Comparison of ENCODE assay signal across 28 mouse cellular contexts in the genomic region with DNA sequence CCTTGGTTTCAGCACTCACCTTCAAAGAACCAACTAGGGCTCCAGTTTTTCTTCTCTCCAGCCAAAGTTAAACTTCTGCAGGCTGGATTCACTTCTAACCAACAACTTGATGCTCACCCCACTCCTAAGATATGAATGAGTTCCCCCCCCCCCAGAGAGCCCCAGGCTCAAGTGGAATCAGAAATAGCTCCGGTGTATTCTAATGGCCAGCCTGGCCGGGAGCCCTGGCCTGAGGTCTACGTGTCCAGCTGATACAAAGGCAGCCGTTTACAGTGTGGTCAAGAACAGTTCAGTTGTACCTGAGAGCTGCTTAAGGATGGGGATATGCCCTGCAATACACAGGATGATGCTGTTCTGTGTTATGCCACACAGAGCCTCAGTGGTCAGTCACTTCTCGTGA. TPM values are rescaled to one million over a fixed set of nuclear protein-coding genes. Genes with fewer than 3 reads are reported as not detected.
A peak's percentile ranks its signal among the peaks of the same experiment; 100 is the strongest.
DNase-seq lines count a peak whose midpoint lies in the region; ATAC-seq lines count a peak whose summit lies in the region.
"Had no signal": no experiment of that assay in that cellular context is flagged by ENCODE, and none has a peak within 500 bp of the region (broad histone marks: within the 10 kb centered on the region; RNA-seq: fewer than 3 reads in every experiment).

No protein-coding gene starts in this region.

- no peak overlapping the region for H3K4me3 ChIP-seq in heart, embryonic 11.5 days (ENCODE audit: low read depth, low read length)
- no peak overlapping the region for H3K4me3 ChIP-seq in heart, embryonic 16.5 days (ENCODE audit: low read length)
- H3K4me3 ChIP-seq: embryonic facial prominence, embryonic 12.5 days; embryonic facial prominence, embryonic 15.5 days; hindbrain, embryonic 10.5 days; hindbrain, embryonic 13.5 days had no signal

- no peak for ATAC-seq in heart, embryonic 11.5 days (replicated peaks; ENCODE audit: insufficient number of reproducible peaks, low FRiP score, low TSS enrichment)
- peak; percentile 61 for ATAC-seq in heart, embryonic 16.5 days (replicated peaks; ENCODE audit: extremely low read depth, insufficient read depth, low FRiP score)
- ATAC-seq: CD4-positive, CD25-positive, alpha-beta regulatory T cell, adult 4 months; forebrain, embryonic 14.5 days; forebrain, postnatal 0 days; hindbrain, postnatal 0 days; inflammation-experienced regulatory T-cells, adult 6 months; intestine, embryonic 16.5 days had no signal

- peaks cover 8% of the 10 kb centered on the region for H3K4me1 ChIP-seq in heart, embryonic 11.5 days (ENCODE audit: control insufficient read depth, insufficient read depth, low read length)
- peaks cover 5% of the 10 kb centered on the region for H3K4me1 ChIP-seq in heart, embryonic 16.5 days (ENCODE audit: control insufficient read depth, insufficient read depth, low read length)
- H3K4me1 ChIP-seq: embryonic facial prominence, embryonic 12.5 days; hindbrain, embryonic 13.5 days had no signal

- intact Hi-C loops in heart, postnatal 25 days (cut with DNase I), result loop anchor here (5.0 to 10.0 kb wide), 2 partner anchors 46 to 66 kb away; no protein-coding TSS in a partner anchor
- intact Hi-C loops in heart, postnatal 14 days (cut with DNase I), result no loop called here

- no peak overlapping the region for H3K9ac ChIP-seq in heart, embryonic 11.5 days (ENCODE audit: low read depth, low read length)
- no peak overlapping the region for H3K9ac ChIP-seq in heart, embryonic 16.5 days (ENCODE audit: low read length)
- H3K9ac ChIP-seq: embryonic facial prominence, embryonic 12.5 days; embryonic facial prominence, embryonic 15.5 days; forebrain, postnatal 0 days; hindbrain, embryonic 13.5 days had no signal

- H3K27me3 ChIP-seq in heart, embryonic 11.5 days (ENCODE audit: control insufficient read depth, insufficient read depth, low read length), result no peaks in the 10 kb centered on the region
- H3K27me3 ChIP-seq in heart, embryonic 16.5 days (ENCODE audit: control insufficient read depth, insufficient read depth, low read length), result no peaks in the 10 kb centered on the region
- H3K27me3 ChIP-seq: embryonic facial prominence, embryonic 12.5 days; embryonic facial prominence, embryonic 15.5 days; hindbrain, embryonic 13.5 days had no signal

- no peaks in the 10 kb centered on the region for H3K36me3 ChIP-seq in heart, embryonic 11.5 days (ENCODE audit: control insufficient read depth, insufficient read depth, low read length)
- H3K36me3 ChIP-seq in heart, embryonic 16.5 days (ENCODE audit: control insufficient read depth, insufficient read depth), result no peaks in the 10 kb centered on the region
- H3K36me3 ChIP-seq: embryonic facial prominence, embryonic 12.5 days; embryonic facial prominence, embryonic 15.5 days; hindbrain, embryonic 10.5 days; hindbrain, embryonic 13.5 days had no signal

- DNase-seq in heart, adult 18-20 months, result peak; percentile 55 to 62
- no peak for DNase-seq in heart, postnatal 25 days (ENCODE audit: low spot score)
- DNase-seq in heart, postnatal 14 days, result peak; percentile 29
- DNase-seq in spleen, postnatal 14 days (ENCODE audit: low spot score in 2 of 2), result no peak
- DNase-seq: adrenal gland, adult 2 months; adrenal gland, postnatal 14 days; cerebellum, adult 11 months; cerebellum, adult 2 months; cerebellum, adult 9-11 months; cerebellum, postnatal 25 days; forebrain, postnatal 0 days; gastrocnemius, postnatal 25 days; kidney, adult 18-20 months; kidney, adult 9 months had no signal

- H3K27ac ChIP-seq in heart, embryonic 11.5 days (ENCODE audit: low read depth, low read length), result no peak overlapping the region
- H3K27ac ChIP-seq in heart, embryonic 16.5 days (ENCODE audit: low read length), result peak overlapping the region; percentile 68
- H3K27ac ChIP-seq: embryonic facial prominence, embryonic 12.5 days; embryonic facial prominence, embryonic 15.5 days; hindbrain, embryonic 10.5 days; hindbrain, embryonic 13.5 days; hindbrain, postnatal 0 days had no signal

- H3K4me2 ChIP-seq in heart, embryonic 11.5 days, result no peak overlapping the region
- no peak overlapping the region for H3K4me2 ChIP-seq in heart, embryonic 16.5 days (ENCODE audit: low read depth, low read length)
- H3K4me2 ChIP-seq: embryonic facial prominence, embryonic 12.5 days; embryonic facial prominence, embryonic 15.5 days; hindbrain, embryonic 13.5 days had no signal

- no peaks in the 10 kb centered on the region for H3K9me3 ChIP-seq in heart, embryonic 11.5 days (replicated peaks; ENCODE audit: control insufficient read depth, low read length)
- peaks cover 7% of the 10 kb centered on the region; the same call in 1 of the 2 replicates for H3K9me3 ChIP-seq in heart, embryonic 16.5 days (replicated peaks; ENCODE audit: control insufficient read depth, low read length)
- H3K9me3 ChIP-seq: embryonic facial prominence, embryonic 12.5 days; embryonic facial prominence, embryonic 15.5 days; hindbrain, embryonic 13.5 days had no signal

- 55% methylated on average over 5 of the region's 5 CpGs for WGBS in heart, embryonic 11.5 days (ENCODE audit: insufficient replicate concordance)
- 44% methylated on average over 5 of the region's 5 CpGs for WGBS in heart, embryonic 16.5 days

RNA-seq across cellular contexts. Expression of gene Hrh2, which starts 13.3 kb away (rescaled TPM):
- under 1 TPM; 0.37 to 0.51 TPM for total RNA-seq in heart, adult 18-20 months (2021)
- 0.04 and 0.10 TPM in 2 replicates for polyA plus RNA-seq in heart, embryonic 11.5 days (2014; fragmentation: Nextera tagmentation; extraction: Ambion mirVana)
- polyA plus RNA-seq in heart, embryonic 16.5 days (2015; fragmentation: Nextera tagmentation; extraction: Ambion mirVana), result 0.09 and 0.12 TPM in 2 replicates
- total RNA-seq in heart, postnatal 25 days (2021), result under 1 TPM; 0.10 to 0.28 TPM
- under 1 TPM; 0.07 to 0.10 TPM for total RNA-seq in heart, postnatal 14 days (2021)
- total RNA-seq: gastrocnemius, postnatal 25 days; MEL had no signal
- polyA plus RNA-seq: C2C12; forebrain, embryonic 11.5 days had no signal

Comparison
In these comparisons a context has a peak if more than half of its experiments do, and no peak if none do; other contexts are left out.
1. DNase-seq: peak in heart, adult 18-20 months (2 of 2) and heart, postnatal 14 days (2 of 2); none in heart, postnatal 25 days (single experiment) and spleen, postnatal 14 days (0 of 2).